Mouse (Mus musculus) Muller cell, postnatal 12 days (primary cell): ENCODE data around the gene Pdlim5.

Experiments
- DNase-seq: peaks from one replicate; pipeline ENCODE4 v3.0.0-alpha.2; 2015; ENCODE audit errors: inconsistent ontology term

Gene Pdlim5

DNA sequence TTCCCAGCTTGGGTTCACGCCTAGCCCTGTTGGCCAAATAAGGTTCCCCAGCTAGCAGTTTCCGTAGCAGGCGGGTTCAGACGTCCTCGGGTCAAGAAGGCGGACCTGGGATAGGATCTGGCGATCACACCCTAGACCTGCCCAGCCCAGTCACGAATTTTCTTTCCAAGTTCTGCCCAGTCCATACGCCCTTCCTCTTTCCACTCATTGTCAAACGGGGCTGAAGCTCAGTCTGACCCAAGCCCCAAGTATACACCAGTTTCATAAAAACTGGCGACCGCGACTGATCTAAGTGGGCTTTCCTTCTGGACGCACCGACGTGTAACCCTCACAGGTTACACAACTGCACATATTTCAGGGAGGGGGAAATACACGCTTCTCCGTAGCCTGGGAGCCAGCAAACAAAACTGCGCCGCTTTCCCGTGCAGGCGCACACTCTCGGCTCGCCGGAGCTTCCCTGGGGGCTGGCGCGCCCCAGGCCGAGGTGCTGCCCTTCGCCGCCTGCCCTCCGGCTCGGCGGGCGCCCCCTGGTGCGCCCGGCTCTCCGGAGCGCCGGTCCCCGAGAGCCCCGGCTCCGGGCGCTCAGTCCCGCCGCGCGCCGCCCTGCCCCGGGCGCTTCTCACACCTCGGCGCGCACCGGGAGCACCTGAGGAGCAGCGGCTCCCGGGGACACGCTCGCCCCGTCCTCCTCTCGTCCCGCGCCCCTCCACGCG lies 544 bp downstream of the Pdlim5 start:
- DNase-seq, result peak; percentile 73

DNA sequence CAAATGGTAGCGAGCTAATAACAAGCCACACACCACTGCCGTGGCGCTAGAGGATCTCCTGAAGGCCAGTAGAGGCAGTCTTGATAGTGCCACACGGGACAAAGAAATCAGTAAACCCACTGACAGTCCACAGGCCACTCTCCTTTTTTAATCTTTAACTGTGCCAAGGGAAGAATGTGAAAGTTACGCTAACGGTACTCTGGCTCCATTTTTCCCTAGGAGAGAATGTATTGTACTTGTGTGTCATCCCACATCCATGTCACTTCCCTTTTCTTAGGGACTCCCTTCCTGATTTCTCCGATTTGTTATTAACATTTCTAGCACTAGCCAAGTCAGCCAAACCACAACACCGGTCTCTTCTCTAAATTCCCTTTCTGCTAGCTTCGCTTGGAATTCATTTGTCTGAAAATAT lies 1.5 kb downstream of the Pdlim5 start:
- peak; percentile 71 for DNase-seq

DNA sequence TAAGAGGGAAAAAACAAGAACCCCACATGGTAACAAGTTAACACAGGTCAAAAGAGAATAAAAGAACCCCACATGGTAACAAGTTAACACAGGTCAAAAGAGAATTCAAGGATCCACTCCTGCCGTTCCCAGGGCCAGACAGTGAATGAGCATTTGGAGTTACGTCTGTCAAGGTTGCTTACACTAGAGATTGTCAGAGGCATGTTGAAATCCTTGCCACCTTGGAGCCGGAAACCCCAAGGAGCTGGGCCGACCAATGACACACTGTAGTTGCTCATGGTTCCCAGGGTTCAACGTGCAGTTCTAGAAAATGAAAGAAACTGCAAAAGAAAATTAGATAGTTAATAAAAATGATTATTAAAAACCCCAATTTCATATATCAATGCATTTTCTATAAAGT lies 4.0 kb downstream of the Pdlim5 start:
- DNase-seq, result no peak

DNA sequence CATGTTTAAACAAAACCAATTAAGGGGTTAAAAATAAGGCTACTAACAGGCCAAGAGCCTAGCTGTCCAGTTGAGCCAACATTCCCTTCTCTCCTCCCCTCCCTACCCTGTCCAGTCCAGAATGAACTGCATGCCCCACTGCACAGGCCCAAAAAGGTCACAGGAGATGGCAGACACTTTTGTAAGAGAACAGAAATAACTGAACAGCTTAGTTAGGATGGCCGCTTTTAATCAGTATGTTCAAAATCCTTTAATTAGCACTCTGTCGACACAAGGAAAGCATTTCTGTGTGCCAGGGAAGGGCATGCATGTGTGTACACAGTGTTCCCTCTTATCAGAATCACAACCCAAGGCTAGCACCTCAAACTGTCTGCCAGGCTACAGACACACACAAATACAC lies 5.2 kb downstream of the Pdlim5 start:
- DNase-seq, result peak; percentile 81

DNA sequence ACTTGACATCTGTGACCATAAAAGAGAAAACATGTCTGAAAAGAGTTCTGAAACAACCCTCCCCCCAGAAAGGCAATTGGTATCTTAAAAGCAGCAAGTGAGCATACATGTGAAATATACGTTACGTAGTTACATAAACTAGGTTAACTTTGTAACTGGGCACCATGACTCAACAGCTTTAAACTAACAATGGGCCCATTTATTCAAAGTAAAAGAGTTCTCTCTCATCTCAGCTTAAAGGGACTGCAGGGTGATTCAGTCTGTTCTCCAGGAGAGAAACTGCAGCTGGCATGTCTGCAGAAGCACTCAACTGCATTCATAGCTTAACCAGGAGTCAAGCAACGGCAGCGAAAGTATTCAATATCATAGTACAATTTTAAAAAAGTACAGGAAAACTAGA lies 7.3 kb downstream of the Pdlim5 start:
- DNase-seq, result peak; percentile 73

DNA sequence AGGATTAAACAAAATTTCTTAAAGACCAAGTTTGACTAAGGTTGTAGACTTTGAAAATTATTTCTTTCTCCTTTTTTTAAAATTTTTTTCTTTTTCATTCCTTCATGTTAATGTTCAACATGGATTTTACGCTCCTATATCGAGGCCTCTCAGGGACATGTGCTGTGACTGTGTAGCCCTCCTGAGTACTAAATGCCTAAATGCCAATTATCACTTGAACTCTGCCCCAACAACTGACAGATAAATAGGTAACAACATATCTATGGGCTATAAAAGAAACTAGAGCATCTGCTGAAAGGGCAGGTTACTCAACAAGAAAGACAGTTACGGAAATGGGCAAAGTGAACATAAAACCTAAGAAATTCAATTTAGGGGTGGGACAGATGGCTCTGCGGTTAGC lies 9.0 kb downstream of the Pdlim5 start:
- DNase-seq, result no peak

DNA sequence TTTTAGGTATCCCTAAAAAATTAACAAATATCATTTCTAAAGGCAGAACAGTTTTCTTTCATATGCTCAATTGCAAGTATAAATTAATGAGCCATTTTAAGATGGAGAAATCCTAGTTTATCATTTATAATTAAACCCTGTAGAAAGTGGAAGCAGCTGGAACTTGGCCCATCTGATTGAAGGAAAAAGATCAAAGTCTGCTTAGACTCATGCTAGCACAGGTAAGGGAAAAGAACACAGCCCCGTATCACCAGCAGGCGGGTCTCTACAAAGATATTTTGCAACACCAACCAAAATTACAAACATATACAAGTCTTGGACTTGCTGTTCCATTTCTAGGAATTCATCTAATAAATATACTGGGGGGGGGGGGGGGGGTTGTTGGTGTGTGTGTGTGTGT lies 9.8 kb downstream of the Pdlim5 start:
- DNase-seq, result no peak

DNA sequence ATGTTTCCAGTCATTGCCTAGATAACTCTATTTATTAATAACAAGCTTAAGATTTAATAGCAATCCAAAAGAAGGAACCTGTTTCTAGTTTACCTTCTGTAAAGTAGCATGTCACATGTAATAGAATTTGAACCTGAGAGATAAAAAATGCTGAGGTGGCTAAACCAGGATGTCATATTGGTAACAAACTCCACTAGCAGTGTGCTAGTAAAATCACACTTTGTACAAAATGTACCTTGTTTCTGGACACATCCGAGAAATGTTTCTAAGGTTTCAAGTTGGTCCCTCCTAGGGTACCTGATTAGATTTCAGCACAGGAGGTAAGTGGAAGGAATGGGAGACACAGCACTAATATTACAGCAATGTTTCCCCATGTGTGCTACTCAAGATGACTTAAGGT lies 18.9 kb downstream of the Pdlim5 start:
- no peak for DNase-seq

DNA sequence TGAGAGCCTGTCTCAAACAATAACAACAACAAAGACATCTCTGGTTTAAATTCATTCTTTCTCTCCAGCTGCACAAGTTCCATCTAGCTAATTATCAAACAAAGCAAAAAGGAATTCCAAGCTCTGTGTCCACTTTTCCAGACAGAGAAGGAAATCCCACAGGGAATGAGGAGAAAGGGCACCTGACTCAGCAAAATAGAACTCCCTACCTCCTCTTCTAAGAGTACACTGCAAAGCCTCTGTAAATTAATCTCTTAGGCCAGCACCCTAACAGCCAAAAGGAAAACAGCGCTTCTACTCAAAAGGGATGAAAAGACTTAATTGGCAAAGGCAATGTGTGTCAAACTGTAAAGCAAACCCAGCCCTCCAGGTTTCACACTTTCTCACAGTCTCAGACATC lies 20.4 kb downstream of the Pdlim5 start:
- no peak for DNase-seq

DNA sequence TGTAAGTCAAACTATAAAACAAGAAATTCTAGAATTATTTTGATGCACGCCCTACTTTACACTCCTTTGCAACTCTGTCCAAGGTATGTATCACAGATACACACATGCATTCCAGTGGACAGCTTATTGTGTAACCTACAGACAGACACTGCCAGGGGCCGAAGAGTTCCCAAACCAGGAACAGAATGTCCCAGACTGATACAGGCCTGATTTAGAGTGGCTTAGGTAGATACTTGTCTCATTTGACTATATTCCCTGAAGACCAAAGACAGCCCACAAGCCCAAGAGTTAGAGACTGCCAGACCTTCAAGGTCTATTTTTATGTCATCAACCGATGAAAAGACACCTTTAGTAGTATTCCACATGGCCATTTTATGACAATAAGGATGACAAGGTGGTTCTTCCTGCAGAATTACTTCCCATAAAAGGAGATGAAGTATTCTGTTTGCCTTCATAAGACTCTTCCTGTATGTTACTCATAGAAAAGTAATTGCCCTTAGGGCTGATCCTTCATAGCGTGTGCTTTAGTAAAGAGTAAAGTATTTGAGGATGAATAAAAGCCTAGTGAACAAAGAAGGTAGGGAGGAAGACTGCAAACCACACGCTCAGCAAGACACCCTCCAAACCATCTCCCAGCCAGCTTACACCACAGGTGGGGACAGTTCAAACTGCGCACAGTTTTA lies 22.9 kb downstream of the Pdlim5 start:
- no peak for DNase-seq

DNA sequence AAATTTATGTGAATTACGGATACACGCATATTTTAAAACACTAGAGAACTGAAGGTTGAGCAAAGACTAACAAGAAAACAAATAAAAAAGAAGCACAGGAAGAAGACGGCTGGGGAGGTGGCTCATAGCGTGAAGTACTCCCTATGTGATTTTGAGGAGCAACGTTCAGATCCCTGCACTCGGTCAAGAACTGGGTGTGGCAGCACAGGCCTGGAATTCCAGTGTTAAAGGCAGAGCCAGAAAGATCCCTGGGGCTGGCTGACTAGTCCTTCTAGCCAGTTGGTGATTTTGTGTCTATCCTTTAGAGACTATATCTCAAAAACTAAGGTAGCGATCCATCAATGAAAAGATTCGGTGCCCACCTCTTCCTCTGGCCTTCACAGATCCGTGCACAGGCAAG lies 27.1 kb downstream of the Pdlim5 start:
- DNase-seq, result no peak

DNA sequence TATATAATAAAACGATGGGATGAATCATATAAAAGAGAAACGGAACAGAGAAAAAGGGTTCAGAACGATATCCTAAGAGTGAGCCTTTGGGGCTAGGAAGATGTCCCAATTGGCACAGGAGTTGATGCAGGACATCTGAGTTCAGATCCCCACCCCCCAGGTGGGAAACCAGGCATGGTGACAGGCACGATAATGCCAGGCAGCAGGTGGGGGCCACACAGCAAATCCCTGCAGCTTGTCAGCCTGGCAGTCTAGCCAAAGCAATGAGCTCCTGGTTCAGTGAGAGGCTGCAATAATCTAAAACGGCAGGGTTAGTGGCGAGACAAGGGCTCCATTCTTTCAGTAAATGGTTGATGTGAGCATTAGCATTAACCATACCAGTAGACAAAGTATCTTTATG lies 33.4 kb downstream of the Pdlim5 start:
- DNase-seq, result no peak

DNA sequence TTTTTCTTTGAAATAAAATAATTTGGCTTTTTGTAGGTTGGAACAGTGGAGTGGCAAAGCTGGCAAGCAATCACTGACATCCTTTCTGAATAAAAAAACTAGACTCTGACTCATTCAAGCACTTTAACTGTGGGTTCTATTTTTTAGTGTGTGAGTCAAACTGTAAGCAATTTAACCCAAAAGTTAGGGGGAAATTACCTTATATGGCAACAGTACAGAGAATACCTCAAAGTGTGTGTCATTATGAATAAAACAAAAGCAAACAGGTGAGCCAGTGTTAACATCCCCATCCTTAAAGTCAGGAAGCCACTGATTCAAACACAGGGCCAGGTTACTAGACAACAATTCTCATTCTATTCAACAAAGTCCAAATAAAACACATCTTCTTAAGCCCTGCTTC lies 36.5 kb downstream of the Pdlim5 start:
- DNase-seq, result peak; percentile 82

DNA sequence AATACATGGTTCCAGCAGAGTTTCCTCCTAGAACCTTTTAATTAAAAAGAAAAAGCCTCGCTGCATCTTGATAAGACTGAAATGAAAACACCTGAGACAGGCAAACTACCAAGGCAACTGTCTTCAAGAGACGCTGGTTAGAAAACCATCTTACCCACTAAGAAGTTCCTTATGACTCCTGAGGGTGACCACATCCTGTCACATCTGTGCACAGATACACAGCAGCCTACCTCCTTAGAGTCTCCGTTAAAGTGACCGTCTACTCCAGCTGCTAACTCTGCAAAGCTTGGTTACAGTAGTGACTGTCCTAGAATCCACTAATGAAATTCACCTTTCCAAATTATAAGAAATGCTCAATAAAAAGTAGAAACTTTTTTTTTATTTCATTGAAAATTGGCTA lies 38.8 kb downstream of the Pdlim5 start:
- no peak for DNase-seq

DNA sequence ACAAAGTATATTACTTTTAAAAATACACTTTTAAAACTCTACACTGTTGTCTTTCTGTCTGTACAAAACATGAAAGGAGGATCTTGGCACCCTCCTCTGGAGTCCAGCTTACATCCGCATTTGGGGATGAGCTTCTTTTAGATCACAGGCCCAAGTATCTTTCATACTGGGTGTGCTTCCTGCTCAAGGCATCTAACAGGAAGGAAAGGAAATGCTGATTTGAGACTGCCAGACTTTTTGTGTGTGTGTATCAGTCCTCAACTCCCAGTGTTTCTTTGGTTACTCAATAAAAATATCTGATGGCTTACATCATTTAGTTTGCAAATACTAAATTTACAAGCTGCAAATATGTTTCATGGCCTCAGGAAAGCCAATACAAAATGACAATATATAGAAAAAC lies 42.3 kb downstream of the Pdlim5 start:
- no peak for DNase-seq

DNA sequence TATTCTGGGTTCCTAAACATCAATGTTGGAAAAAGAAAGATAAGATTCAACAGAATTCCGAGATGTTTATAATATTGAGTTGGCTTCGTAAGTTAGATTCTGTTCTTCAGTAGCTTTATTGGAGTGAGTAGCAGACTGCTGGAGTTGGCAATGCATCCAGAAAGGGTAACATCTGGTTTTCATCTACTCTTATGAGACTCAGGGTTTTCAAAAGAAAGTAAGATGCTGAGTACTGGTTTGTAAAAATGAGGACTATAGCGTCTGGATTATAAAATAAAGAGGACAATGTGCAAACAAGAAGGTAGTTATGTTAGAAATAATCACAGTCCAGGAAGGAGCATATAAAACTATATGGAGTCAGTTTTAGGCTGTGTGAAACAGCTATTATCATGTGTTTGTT lies 45.0 kb downstream of the Pdlim5 start:
- no peak for DNase-seq

DNA sequence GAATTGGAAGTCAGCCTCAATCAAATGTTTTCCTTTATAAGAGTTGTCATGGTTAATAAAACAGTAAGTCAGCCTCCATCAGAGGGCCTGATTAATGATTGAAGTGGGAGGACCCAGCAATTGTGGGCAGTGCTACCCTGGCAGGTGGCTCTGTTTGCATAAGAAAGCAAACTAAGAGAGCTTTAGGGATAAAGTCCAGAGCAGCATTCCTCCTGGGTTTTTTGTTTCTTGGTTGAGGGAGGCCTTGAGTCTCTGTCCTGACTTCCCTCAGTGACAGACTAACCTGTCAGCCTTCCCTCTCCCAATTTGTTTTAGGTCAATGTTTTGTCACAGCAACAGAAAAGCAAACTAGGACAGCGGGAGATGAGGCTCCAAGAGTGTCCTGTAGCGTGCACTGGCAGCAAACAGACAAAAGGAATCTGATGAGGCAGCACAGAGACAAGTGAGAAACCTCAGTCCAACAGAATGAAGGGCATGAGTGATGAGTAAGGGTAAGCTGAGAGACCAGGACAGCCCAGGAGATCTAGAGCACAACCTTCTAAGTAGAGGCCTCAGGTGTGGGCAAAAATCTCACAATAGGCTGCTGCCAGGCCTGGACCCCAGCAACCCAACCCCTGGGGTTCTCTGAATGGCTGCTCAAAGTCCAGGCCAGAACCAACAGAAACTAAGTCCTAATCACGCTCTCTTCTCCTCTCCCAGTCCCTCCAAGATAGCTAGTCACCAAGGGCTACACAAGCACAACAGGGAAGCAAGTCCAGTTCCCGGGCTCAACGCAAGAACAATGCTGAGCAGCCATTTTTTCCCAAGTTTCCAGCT lies 46.5 kb downstream of the Pdlim5 start:
- DNase-seq, result peak; percentile 65

DNA sequence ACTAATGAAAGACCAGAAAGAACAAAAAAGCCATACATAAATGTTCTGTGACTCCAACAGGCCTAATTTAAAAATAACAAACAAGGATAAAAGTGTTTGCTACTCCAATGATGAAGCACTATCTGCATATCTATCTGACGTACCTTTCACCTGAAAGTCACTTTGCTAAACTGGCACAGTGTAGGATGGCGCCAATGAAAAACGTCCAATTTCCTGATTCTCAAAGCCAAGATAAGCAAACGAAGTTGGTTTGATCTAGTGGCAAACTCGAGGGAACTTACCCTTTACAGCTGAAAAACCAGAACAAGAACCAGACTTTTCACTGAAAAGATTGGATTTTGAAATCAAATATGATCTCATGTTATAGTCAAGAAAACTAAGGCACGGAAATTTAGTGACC lies 49.2 kb downstream of the Pdlim5 start:
- DNase-seq, result no peak

DNA sequence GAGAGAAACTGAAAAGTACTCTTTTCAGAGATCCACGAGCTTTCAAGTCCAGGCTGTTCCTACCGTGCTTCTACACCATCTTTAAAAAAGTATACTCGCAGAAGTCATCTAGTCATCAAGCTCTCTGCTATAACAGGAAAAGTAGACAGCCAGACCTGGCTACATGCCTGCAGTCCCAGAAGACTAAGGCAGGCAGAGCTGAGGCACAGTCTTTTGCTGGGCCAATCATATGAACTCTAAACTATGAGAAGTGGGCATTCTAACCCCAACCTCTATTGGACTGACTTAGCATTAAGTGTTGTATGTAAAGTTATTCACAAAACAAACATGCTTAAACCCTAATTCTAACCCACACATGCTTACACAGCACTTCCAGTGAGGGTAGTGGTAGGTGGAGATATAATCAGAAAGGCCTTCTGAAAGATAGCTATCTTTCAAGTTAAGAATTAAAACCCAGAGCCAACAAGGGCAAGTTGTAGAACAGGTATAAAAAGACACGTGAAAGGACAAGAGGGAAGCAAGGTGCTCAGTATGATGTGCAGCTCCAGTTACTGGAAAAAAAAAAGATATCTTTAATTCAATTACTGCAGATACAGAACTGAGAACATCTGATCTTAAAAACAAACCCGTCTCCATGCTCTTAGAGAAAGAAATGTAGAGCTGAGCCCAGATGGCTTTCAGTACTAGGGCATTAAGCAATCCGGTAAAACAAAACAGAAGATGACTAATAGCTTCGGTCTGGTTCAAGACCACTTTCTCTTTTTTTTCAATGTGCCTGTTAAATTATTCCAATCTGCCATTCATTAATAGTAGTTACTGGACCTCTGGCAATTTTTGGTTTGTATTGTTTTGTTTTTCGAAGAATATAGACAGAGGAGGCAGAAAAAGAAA lies 50.0 kb downstream of the Pdlim5 start:
- peak; percentile 79 for DNase-seq

DNA sequence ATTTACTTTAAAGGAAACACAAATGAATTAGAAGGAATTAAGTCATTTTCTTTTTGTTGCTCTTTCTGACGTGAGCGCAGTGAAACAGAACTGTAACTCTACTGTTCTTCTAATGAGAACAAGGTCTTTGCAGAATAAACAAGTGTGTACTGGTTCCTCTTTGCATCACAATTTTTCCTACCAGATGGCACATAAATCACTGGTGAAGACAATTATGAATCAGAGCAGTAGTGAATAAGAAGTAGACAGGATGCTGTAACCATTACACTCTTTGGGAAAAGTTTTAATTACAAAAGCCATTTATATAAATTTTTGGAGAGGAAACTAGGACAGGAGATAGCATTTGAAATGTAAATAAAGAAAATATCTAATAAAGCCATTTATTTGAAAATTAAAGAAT lies 51.7 kb downstream of the Pdlim5 start:
- peak; percentile 47 for DNase-seq

DNA sequence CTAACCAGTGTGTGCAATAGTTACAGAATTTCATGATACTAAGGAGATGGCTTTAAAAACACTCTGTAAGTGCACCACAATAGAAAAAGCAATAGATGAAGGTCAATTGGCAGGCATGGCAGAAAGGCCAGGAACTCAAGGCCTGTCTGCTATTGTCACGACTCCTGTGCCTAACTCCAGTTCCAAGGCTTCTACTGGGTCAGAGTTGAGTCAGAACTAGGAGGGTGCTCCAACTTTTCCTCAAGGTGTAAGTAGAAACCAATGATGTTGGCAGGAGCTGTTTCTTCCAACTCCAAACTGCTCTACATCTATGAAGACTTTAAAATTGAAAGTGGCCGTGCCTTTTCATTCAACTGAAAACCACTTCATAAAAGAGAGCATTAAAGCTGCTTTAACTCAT lies 54.8 kb downstream of the Pdlim5 start:
- DNase-seq, result no peak
